Mouse (Mus musculus) MEL (cell line): ENCODE results near the gene Myh7. TPM values are rescaled to one million over a fixed set of nuclear protein-coding genes. Genes with fewer than 3 reads are reported as not detected.

ENCODE experiments used
- DNase-seq: peaks from one replicate; pipeline ENCODE4 v3.0.0; 2011; ENCODE audit warnings: low read depth, low spot score
- H3K27ac ChIP-seq: 2 replicates; pipeline ENCODE4 v1.5.1; 2012; ENCODE audit warnings: low read depth, mild to moderate bottlenecking, control low read depth, low read length, moderate library complexity; ENCODE audit not compliant: control insufficient read depth
- H3K27me3 ChIP-seq, 2 experiments: fragments of 150-350 bp in 1 of 2; sonication (generic) in 1 of 2; 2 replicates each; pipeline ENCODE4 v1.6.1; 2012; ENCODE audit warnings: low read length in 2 of 2, mild to moderate bottlenecking in 2 of 2, improper control_type of control experiment in 1 of 2, moderate library complexity in 1 of 2; ENCODE audit not compliant: insufficient read depth in 2 of 2, control insufficient read depth in 1 of 2
- H3K36me3 ChIP-seq, 2 experiments: 2 replicates each; pipeline ENCODE4 v1.6.1; 2012 to 2014; ENCODE audit warnings: low read length in 2 of 2, improper control_type of control experiment in 1 of 2, inconsistent platforms in 1 of 2, mild to moderate bottlenecking in 1 of 2; ENCODE audit not compliant: insufficient read depth in 2 of 2, control insufficient read depth in 1 of 2
- H3K4me1 ChIP-seq, 2 experiments: fragments of 150-350 bp in 1 of 2; sonication (generic) in 1 of 2; 2 replicates each; pipeline ENCODE4 v1.6.1; 2012; ENCODE audit warnings: low read length in 2 of 2, improper control_type of control experiment in 1 of 2, mild to moderate bottlenecking in 1 of 2; ENCODE audit not compliant: insufficient read depth in 2 of 2, control insufficient read depth in 1 of 2
- H3K4me3 ChIP-seq, 2 experiments: fragments of 150-350 bp in 1 of 2; sonication (generic) in 1 of 2; 2 replicates each; pipeline ENCODE4 v1.5.1; 2012; ENCODE audit warnings: low read depth in 2 of 2, low read length in 2 of 2, mild to moderate bottlenecking in 2 of 2, moderate library complexity in 2 of 2, control low read depth in 1 of 2, improper control_type of control experiment in 1 of 2; ENCODE audit not compliant: control insufficient read depth in 1 of 2, insufficient read depth in 1 of 2
- H3K79me2 ChIP-seq: 2 replicates; pipeline ENCODE4 v1.6.1; 2012; ENCODE audit warnings: mild to moderate bottlenecking, low read length, moderate library complexity; ENCODE audit not compliant: control insufficient read depth, poor library complexity, insufficient read depth
- H3K9ac ChIP-seq: 2 replicates; pipeline ENCODE4 v1.6.1; 2012; ENCODE audit warnings: low read depth, mild to moderate bottlenecking, control low read depth, low read length, moderate library complexity; ENCODE audit not compliant: control insufficient read depth, poor library complexity, severe bottlenecking
- H3K9me3 ChIP-seq: fragments of 150-350 bp; sonication (generic); replicated peaks from 2 replicates; pipeline ENCODE4 v1.6.1; 2012; ENCODE audit warnings: mild to moderate bottlenecking, low read length, improper control_type of control experiment, moderate library complexity; ENCODE audit not compliant: insufficient read depth
- CHD1 ChIP-seq: IDR thresholded peaks from 2 replicates; pipeline ENCODE4 v1.6.1; 2012; ENCODE audit warnings: low read depth, mild to moderate bottlenecking, inconsistent platforms, low read length, improper control_type of control experiment
- CHD2 ChIP-seq: IDR thresholded peaks from 2 replicates; pipeline ENCODE4 v1.6.1; 2011; ENCODE audit warnings: low read length, improper control_type of control experiment
- CTCF ChIP-seq, 3 experiments: IDR thresholded peaks in 2 of 3; conservative IDR thresholded peaks in 1 of 3; 2 replicates each; pipeline ENCODE4 v1.5.1; 2011 to 2012; ENCODE audit warnings: low read length in 3 of 3, low read depth in 2 of 3, mild to moderate bottlenecking in 2 of 3, improper control_type of control experiment in 1 of 3, inconsistent platforms in 1 of 3, mixed read lengths in 1 of 3, moderate library complexity in 1 of 3; ENCODE audit not compliant: control insufficient read depth in 1 of 3, insufficient read depth in 1 of 3, poor library complexity in 1 of 3, severe bottlenecking in 1 of 3
- GATA1 ChIP-seq: IDR thresholded peaks from 2 replicates; pipeline ENCODE4 v1.6.1; 2011; ENCODE audit warnings: low read depth, low read length, improper control_type of control experiment
- HCFC1 ChIP-seq: IDR thresholded peaks from 2 replicates; pipeline ENCODE4 v1.6.1; 2012; ENCODE audit warnings: low read depth, mild to moderate bottlenecking, inconsistent platforms, low read length, improper control_type of control experiment, moderate library complexity
- MAX ChIP-seq: IDR thresholded peaks from 2 replicates; pipeline ENCODE4 v1.6.1; 2011; ENCODE audit warnings: low read length, improper control_type of control experiment
- MYB ChIP-seq: IDR thresholded peaks from 2 replicates; pipeline ENCODE4 v1.6.1; 2011; ENCODE audit warnings: mild to moderate bottlenecking, low read depth, low read length, improper control_type of control experiment
- POLR2A ChIP-seq, 2 experiments: IDR thresholded peaks; 2 replicates each; pipeline ENCODE4 v1.6.1; 2011 to 2012; ENCODE audit warnings: low read length in 2 of 2, mild to moderate bottlenecking in 2 of 2, control low read depth in 1 of 2, improper control_type of control experiment in 1 of 2, low read depth in 1 of 2, moderate library complexity in 1 of 2; ENCODE audit not compliant: control insufficient read depth in 1 of 2, insufficient read depth in 1 of 2, poor library complexity in 1 of 2
- RCOR1 ChIP-seq: IDR thresholded peaks from 2 replicates; pipeline ENCODE4 v1.6.1; 2012; ENCODE audit warnings: low read depth, mild to moderate bottlenecking, inconsistent platforms, low read length, improper control_type of control experiment
- TAL1 ChIP-seq: IDR thresholded peaks from 2 replicates; pipeline ENCODE4 v1.6.1; 2012; ENCODE audit warnings: mild to moderate bottlenecking, inconsistent platforms, low read length, moderate library complexity, mixed read lengths
- TBP ChIP-seq: IDR thresholded peaks from 2 replicates; pipeline ENCODE4 v1.8.0; 2011; ENCODE audit warnings: low read depth, low read length, improper control_type of control experiment
- TCF12 ChIP-seq: IDR thresholded peaks from 2 replicates; pipeline ENCODE4 v1.6.1; 2014; ENCODE audit warnings: low read depth, mild to moderate bottlenecking, inconsistent platforms, low read length, improper control_type of control experiment, moderate library complexity
- USF1 ChIP-seq: IDR thresholded peaks from 2 replicates; pipeline ENCODE4 v1.6.1; 2014; ENCODE audit warnings: low read depth, mild to moderate bottlenecking, inconsistent platforms, low read length, improper control_type of control experiment, moderate library complexity
- USF2 ChIP-seq, 2 experiments: IDR thresholded peaks; 2 replicates each; pipeline ENCODE4 v1.6.1; 2011 to 2012; ENCODE audit warnings: improper control_type of control experiment in 2 of 2, low read length in 2 of 2, borderline replicate concordance in 1 of 2, inconsistent platforms in 1 of 2, low read depth in 1 of 2, mild to moderate bottlenecking in 1 of 2; ENCODE audit not compliant: insufficient read depth in 1 of 2
- polyA plus RNA-seq, 2 experiments: library from polyadenylated mRNA; stranded (reverse) in 1 of 2; unstranded in 1 of 2; fragments of >175 nt in 1 of 2; fragments of >200 nt in 1 of 2; gene quantifications; 2 replicates each; pipeline versions ENCODE4 v1.2.1 to v1.2.4; 2012; ENCODE audit warnings: low replicate concordance in 2 of 2, low read depth in 1 of 2; ENCODE audit not compliant: insufficient read length in 2 of 2, insufficient read depth in 1 of 2, missing spikeins in 1 of 2
- total RNA-seq: library from RNA; depleted of rRNA; stranded (reverse); fragments of 300-350 nt; gene quantifications from 2 replicates; pipeline ENCODE4 v1.2.3, GENCODE M21; 2012

Gene Myh7
- total and polyA plus RNA-seq, 3 experiments: not detected

DNA sequence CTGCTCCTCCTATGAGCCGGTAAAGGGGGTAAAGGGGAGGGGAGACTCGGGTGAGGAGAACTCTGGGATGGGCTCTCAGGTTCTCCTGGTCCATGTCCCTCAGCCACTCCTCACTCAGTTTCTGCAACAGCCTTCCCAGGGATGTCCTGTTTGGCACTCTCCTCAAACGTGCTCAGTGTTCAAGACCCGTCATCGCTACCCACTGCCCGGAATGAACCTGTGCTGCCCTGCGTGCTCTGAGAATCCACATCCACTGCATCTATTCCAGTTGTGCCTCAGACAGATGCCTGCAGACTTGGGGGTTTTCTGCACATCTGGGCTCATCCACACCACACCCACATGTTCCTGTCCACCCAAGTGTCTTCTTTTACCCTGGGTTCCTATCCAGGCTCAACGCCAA, 51.9 kb downstream of the Myh7 start (continued):
- no peak for TF ChIP-seq TCF12
- no peak for TF ChIP-seq MAX
- no peak for TF ChIP-seq MYB
- TF ChIP-seq, all 39 proteins: peak for 0

DNA sequence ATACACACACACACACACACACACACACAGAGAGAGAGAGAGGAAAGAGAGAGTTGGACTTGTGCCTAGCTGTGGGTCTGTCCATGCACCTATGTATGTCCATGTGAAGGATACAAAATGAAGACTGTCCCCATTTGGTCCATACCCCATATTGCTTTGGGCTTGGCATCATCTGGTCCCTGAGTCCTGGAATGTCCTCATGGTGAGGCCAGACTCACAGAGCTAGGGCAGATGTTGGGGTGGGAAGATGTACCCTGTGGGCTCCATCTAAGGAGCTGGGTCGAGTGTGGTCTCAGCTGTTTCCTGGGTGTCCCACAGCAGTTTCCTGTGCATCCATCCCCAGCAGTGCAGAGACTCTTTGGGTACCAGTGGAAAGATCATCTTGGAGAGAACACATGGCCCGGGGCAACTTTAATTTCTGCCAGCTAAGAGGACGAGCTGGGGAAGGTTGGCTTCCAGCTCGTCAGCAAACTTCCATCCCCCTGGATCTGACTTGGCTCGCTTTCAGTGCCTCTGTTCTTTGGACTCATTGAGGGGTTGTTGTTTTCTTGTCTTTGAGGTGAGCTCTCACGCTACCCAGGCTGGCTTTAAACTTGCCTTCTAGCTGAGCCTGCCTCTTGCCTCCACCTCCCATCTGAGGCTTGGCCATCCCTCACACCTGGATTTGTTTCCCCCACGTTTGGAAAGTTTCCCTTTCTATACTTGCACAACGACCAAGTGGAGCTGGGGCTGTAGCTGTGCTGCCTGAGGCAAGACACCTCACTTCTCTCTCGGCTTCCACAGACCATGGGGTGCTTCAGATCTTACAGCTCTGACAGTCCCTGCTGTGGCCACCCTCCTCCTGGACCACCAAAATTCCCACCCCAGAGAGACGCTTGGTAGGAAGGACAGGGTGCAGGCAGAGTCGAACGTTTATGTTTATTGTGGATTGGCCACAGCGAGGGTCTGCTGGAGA, 53.1 kb downstream of the Myh7 start:
- Histone ChIP-seq H3K9me3 (no peaks in the 10 kb centered on the region), H3K36me3 (peaks cover 0 to 5% of the 10 kb centered on the region in 2 experiments; a peak in 1 of 4 replicates), H3K79me2 (no peaks in the 10 kb centered on the region), H3K27ac (no peak overlapping the region), H3K4me1 (peaks cover 0 to 8% of the 10 kb centered on the region in 2 experiments; a peak in 1 of 4 replicates), H3K4me3 (no peak overlapping the region), H3K9ac (no peak overlapping the region), H3K27me3 (no peaks in the 10 kb centered on the region; a peak in 1 of 4 replicates)
- TF ChIP-seq TAL1 (no peak), USF2 (IDR thresholded peaks at IDR 0.05; ENCODE audit: borderline replicate concordance in 1 of 2, insufficient read depth in 1 of 2, low read depth in 1 of 2, low read length in 2 of 2) (no peak), TBP (no peak), CTCF (IDR thresholded peaks at IDR 0.05 in 2 of 3, conservative IDR thresholded peaks at IDR 0.05 in 1 of 3; ENCODE audit: control insufficient read depth in 1 of 3, insufficient read depth in 1 of 3, low read depth in 2 of 3, low read length in 3 of 3, poor library complexity in 1 of 3, severe bottlenecking in 1 of 3) (no peak)
- no peak for DNase-seq

DNA sequence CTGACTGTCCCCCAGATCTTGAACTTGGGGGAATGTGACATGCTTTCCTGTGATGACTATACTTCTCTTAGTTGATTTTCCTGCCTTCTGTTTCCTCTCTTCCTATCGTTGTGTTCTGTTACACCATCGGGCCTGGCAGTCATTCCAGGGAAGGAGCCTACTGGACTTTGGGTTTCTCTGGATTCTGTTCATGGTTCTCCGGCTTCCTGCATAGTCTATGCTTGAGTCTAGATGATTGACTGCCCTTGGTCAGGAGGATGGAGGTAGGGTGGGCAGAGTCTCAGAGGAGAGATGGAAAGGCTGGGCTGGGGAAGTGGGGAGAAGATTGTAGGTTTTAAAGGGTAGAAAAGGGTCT, 54.3 kb downstream of the Myh7 start:
- H3K9ac ChIP-seq: no peak overlapping the region
- TF ChIP-seq USF1 (no peak), POLR2A (IDR thresholded peaks at IDR 0.05; ENCODE audit: control insufficient read depth in 1 of 2, insufficient read depth in 1 of 2, low read depth in 1 of 2, low read length in 2 of 2, poor library complexity in 1 of 2) (no peak), HCFC1 (no peak), MAX (no peak), CHD1 (no peak), GATA1 (no peak), RCOR1 (no peak), CHD2 (no peak)
- TF ChIP-seq, all 39 proteins: peak for 0
- 0 out of 4 replicates have a peak, but pooled peaks cover 0 to under 1% of the 10 kb centered on the region in 2 experiments for H3K27me3 ChIP-seq

More for the DNA sequence above, 54.3 kb downstream of the Myh7 start:
- no peaks in the 10 kb centered on the region for H3K9me3 ChIP-seq
- H3K4me3 ChIP-seq: no peak overlapping the region
- peaks cover 0 to 5% of the 10 kb centered on the region in 2 experiments; a peak in 1 of 4 replicates for H3K36me3 ChIP-seq
- H3K27ac ChIP-seq: no peak overlapping the region
- H3K79me2 ChIP-seq: no peaks in the 10 kb centered on the region
- H3K4me1 ChIP-seq: peaks cover 0 to 8% of the 10 kb centered on the region in 2 experiments; a peak in 1 of 4 replicates
- no peak for DNase-seq
